Mouse (Mus musculus) cerebellum, adult 2 months (tissue): ENCODE measurements around the gene Fermt3.

Source experiments
- CTCF ChIP-seq: fragments of 200-500 bp; IDR thresholded peaks from 2 replicates; pipeline ENCODE4 v1.5.1; 2011; ENCODE audit warnings: low read depth, mild to moderate bottlenecking, control low read depth, low read length, moderate library complexity, borderline replicate concordance; ENCODE audit not compliant: insufficient read depth
- POLR2A ChIP-seq: fragments of 200-500 bp; IDR thresholded peaks from 2 replicates; pipeline ENCODE4 v1.6.1; 2011; ENCODE audit warnings: low read length, control low read depth, borderline replicate concordance; ENCODE audit not compliant: insufficient read depth

- TF ChIP-seq CTCF = no peak
- peak; percentile 81; the same call in 1 of the 2 replicates for TF ChIP-seq POLR2A
Observed at GRCm38 (mm10) chr19:6950613-6951153, 68.6 kb downstream of the Fermt3 start.
